In the genomic region with DNA sequence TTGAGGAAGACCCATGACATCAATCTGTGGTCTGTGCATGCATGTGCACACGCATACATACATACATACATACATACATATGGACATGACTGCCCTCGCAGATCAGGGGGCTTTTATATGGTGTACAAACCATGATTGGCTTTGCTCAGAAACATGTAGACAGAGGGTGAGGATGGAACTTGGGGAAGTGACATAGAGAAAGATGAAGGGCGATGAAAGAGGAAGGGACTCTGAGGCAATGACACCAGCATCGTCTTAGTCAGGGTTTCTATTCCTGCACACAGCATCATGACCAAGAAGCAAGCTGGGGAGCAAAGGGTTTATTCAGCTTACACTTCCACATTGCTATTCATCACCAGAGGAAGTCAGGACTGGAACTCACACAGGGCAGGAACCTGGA, we compare ENCODE assay signal across 24 mouse cellular contexts. TPM values are rescaled to one million over a fixed set of nuclear protein-coding genes. Genes with fewer than 3 reads are reported as not detected.
DNase-seq lines count a peak whose midpoint lies in the region; ATAC-seq lines count a peak whose summit lies in the region.
"Had no signal": no experiment of that assay in that cellular context is flagged by ENCODE, and none has a peak within 500 bp of the region (broad histone marks: within the 10 kb centered on the region; RNA-seq: fewer than 3 reads in every experiment).

No protein-coding gene starts in this region.

- peak overlapping the region; percentile 13; the same call in 1 of the 2 replicates for H3K27ac ChIP-seq in macrophage
- H3K27ac ChIP-seq: embryonic facial prominence, embryonic 13.5 days; embryonic facial prominence, embryonic 15.5 days; forebrain, embryonic 10.5 days; forebrain, embryonic 12.5 days had no signal

- peak; percentile 12 for DNase-seq in A20 (ENCODE audit: low read depth, low spot score)
- no peak for DNase-seq in gastrocnemius, postnatal 4 days (ENCODE audit: low spot score in 2 of 2)
- no peak for DNase-seq in adrenal gland, postnatal 4 days (ENCODE audit: low spot score in 2 of 2)
- no peak for DNase-seq in cerebellum, postnatal 25 days
- no peak for DNase-seq in frontal cortex, postnatal 10 days (ENCODE audit: low spot score in 2 of 2)
- DNase-seq: adrenal gland, adult 2 months; adrenal gland, postnatal 10 days; adrenal gland, postnatal 25 days; cerebellum, adult 11-12 months; cerebellum, adult 2 months; cerebellum, adult 9-10 months; cerebellum, postnatal 10 days; cerebellum, postnatal 36 days; embryo, embryonic 11 days had no signal

- 49% methylated on average over 4 of the region's 4 CpGs for WGBS in macrophage (ENCODE audit: missing documents)

- H3K36me3 ChIP-seq in macrophage (ENCODE audit: inconsistent target): peaks cover 75% of the 10 kb centered on the region

- peak; percentile 56 for ATAC-seq in megakaryocyte progenitor cell, adult 5-6 weeks (replicated peaks; ENCODE audit: poor library complexity)
- peak; percentile 82 for ATAC-seq in monocyte, adult 5-6 weeks (replicated peaks; ENCODE audit: insufficient number of reproducible peaks, low FRiP score, low TSS enrichment, poor library complexity, severe bottlenecking)
- ATAC-seq: forebrain, embryonic 14.5 days; forebrain, embryonic 16.5 days had no signal

- H3K4me3 ChIP-seq in macrophage (ENCODE audit: inconsistent target): no peak overlapping the region
- H3K4me3 ChIP-seq: embryonic facial prominence, embryonic 13.5 days; embryonic facial prominence, embryonic 15.5 days; erythroblast, embryonic 14.5 days; forebrain, embryonic 10.5 days; forebrain, embryonic 12.5 days had no signal

- peaks cover 5% of the 10 kb centered on the region; the same call in 1 of the 2 replicates for H3K79me2 ChIP-seq in macrophage (ENCODE audit: inconsistent target)

RNA-seq across cellular contexts. Expression of a gene that starts 18.5 kb away (rescaled TPM):
- 1 to 10 TPM in 20 of 26 experiments, under 1 TPM in 6; 0.25 to 5.5 (median 2.3) TPM for total RNA-seq in macrophage (2018; cell fraction: chromatin; rRNA removed)
- 1 to 10 TPM in 22 of 26 experiments, under 1 TPM in 4; 0.57 to 2.4 (median 1.4) TPM for total RNA-seq in macrophage (2018; cell fraction: cytosol; rRNA removed)
- 10 to 100 TPM in 1 of 26 experiments, 1 to 10 TPM in 23, under 1 TPM in 2; 0.58 to 22.6 (median 1.7) TPM for total RNA-seq in macrophage (2018; cell fraction: nucleus; rRNA removed)
- polyA plus RNA-seq in macrophage (2018): 0.70 to 13.4 TPM (median 2.2 TPM) in 3 replicates
- total RNA-seq in megakaryocyte progenitor cell, adult 5-6 weeks (2015): 42.6 and 56.1 TPM in 2 replicates
- total RNA-seq in megakaryocyte progenitor cell, adult 5-6 weeks (2017): 40.7 and 44.1 TPM in 2 replicates
- total RNA-seq in monocyte, adult 5-6 weeks (2017): 0.67 to 1.7 TPM (median 0.75 TPM) in 3 replicates
- 1 to 10 TPM; 6.8 to 7.5 TPM for total RNA-seq in gastrocnemius, postnatal 4 days (2021)
- 1 to 10 TPM; 7.5 to 9.1 TPM for total RNA-seq in adrenal gland, postnatal 4 days (2021)

RNA-seq across cellular contexts. Expression of a gene that starts 25.6 kb away (rescaled TPM):
- total RNA-seq in macrophage (2018; cell fraction: chromatin; rRNA removed): 10 to 100 TPM in 23 of 26 experiments, 1 to 10 TPM in 3; 7.3 to 30.5 (median 19.3) TPM
- 10 to 100 TPM; 15.1 to 25.6 (median 21.0) TPM for total RNA-seq in macrophage (2018; cell fraction: cytosol; rRNA removed)
- total RNA-seq in macrophage (2018; cell fraction: nucleus; rRNA removed): 10 to 100 TPM; 13.2 to 33.3 (median 22.7) TPM
- 11.1 to 18.1 TPM (median 11.5 TPM) in 3 replicates for polyA plus RNA-seq in macrophage (2018)
- total RNA-seq in megakaryocyte progenitor cell, adult 5-6 weeks (2015): 15.0 and 17.1 TPM in 2 replicates
- 3.0 and 3.6 TPM in 2 replicates for total RNA-seq in megakaryocyte progenitor cell, adult 5-6 weeks (2017)
- total RNA-seq in monocyte, adult 5-6 weeks (2017): 5.3 to 13.1 TPM (median 7.1 TPM) in 3 replicates
- total RNA-seq in gastrocnemius, postnatal 4 days (2021): 10 to 100 TPM in 1 of 2 experiments, 1 to 10 TPM in 1; 8.3 to 11.0 TPM
- 10 to 100 TPM; 18.4 to 19.7 TPM for total RNA-seq in adrenal gland, postnatal 4 days (2021)

RNA-seq across cellular contexts. Expression of a gene that starts 38.5 kb away (rescaled TPM):
- total RNA-seq in macrophage (2018; cell fraction: chromatin; rRNA removed): 10 to 100 TPM in 20 of 26 experiments, 1 to 10 TPM in 6; 7.0 to 27.6 (median 17.2) TPM
- 10 to 100 TPM in 24 of 26 experiments, 1 to 10 TPM in 2; 7.8 to 33.7 (median 21.0) TPM for total RNA-seq in macrophage (2018; cell fraction: cytosol; rRNA removed)
- total RNA-seq in macrophage (2018; cell fraction: nucleus; rRNA removed): 10 to 100 TPM in 24 of 26 experiments, 1 to 10 TPM in 2; 6.3 to 35.2 (median 17.9) TPM
- 13.3 to 17.5 TPM (median 13.4 TPM) in 3 replicates for polyA plus RNA-seq in macrophage (2018)
- 4.4 and 5.9 TPM in 2 replicates for total RNA-seq in megakaryocyte progenitor cell, adult 5-6 weeks (2015)
- total RNA-seq in megakaryocyte progenitor cell, adult 5-6 weeks (2017): 1.6 and 2.2 TPM in 2 replicates
- 61.0 to 76.9 TPM (median 62.9 TPM) in 3 replicates for total RNA-seq in monocyte, adult 5-6 weeks (2017)
- total RNA-seq in gastrocnemius, postnatal 4 days (2021): 10 to 100 TPM; 44.6 to 45.9 TPM
- total RNA-seq in adrenal gland, postnatal 4 days (2021): 10 to 100 TPM; 46.4 to 50.6 TPM

RNA-seq across cellular contexts. Expression of a gene that starts 52.5 kb away (rescaled TPM):
- total RNA-seq in macrophage (2018; cell fraction: chromatin; rRNA removed): 1 to 10 TPM in 7 of 26 experiments, under 1 TPM in 14, not detected in 5; 0.20 to 4.3 (median 0.79) TPM
- total RNA-seq in macrophage (2018; cell fraction: cytosol; rRNA removed): under 1 TPM; 0.03 to 0.42 (median 0.21) TPM
- total RNA-seq in macrophage (2018; cell fraction: nucleus; rRNA removed): 1 to 10 TPM in 2 of 26 experiments, under 1 TPM in 18, not detected in 6; 0.23 to 1.8 (median 0.70) TPM
- 0.23 to 0.34 TPM (median 0.31 TPM) in 3 replicates for polyA plus RNA-seq in macrophage (2018)
- 0.24 and 1.8 TPM in 2 replicates for total RNA-seq in megakaryocyte progenitor cell, adult 5-6 weeks (2015)
- not detected in 2 replicates for total RNA-seq in megakaryocyte progenitor cell, adult 5-6 weeks (2017)
- not detected in 3 replicates for total RNA-seq in monocyte, adult 5-6 weeks (2017)
- total RNA-seq in gastrocnemius, postnatal 4 days (2021): 1 to 10 TPM; 3.4 to 4.3 TPM
- 1 to 10 TPM; 2.6 to 3.0 TPM for total RNA-seq in adrenal gland, postnatal 4 days (2021)
- polyA plus RNA-seq: erythroblast, embryonic 14.5 days had no signal

Comparison
In these comparisons a context has a peak if more than half of its experiments do, and no peak if none do; other contexts are left out.
1. RNA of a gene that starts 18.5 kb away (total RNA-seq): 40.7 to 56.1 TPM in megakaryocyte progenitor cell, adult 5-6 weeks; 7.5 to 9.1 TPM in adrenal gland, postnatal 4 days, 6.8 to 7.5 TPM in gastrocnemius, postnatal 4 days and 0.67 to 1.7 TPM in monocyte, adult 5-6 weeks; every median in the first group is over 4 times any median in the second.